Mouse (Mus musculus) gastrocnemius, postnatal 36 days (tissue): ENCODE data around the gene Cpz. TPM values are rescaled to one million over a fixed set of nuclear protein-coding genes. Genes with fewer than 3 reads are reported as not detected.
A peak's percentile ranks its signal among the peaks of the same experiment; 100 is the strongest.

Source experiments
- DNase-seq, 2 experiments: peaks; one replicate each; pipeline ENCODE4 v3.0.0; 2022
- intact Hi-C: fragments of 180-260 bp; cut with DNase I; formaldehyde crosslinking; loops from one replicate; pipeline ENCODE4 v1.15.1; 2025
- total RNA-seq, 2 experiments: library from RNA; stranded (reverse); gene quantifications; 2 replicates each; pipeline ENCODE4 v1.2.3; 2021

Cpz gene
- total RNA-seq, 2 experiments from 2014 or later, result 0.92 to 1.4 TPM

- intact Hi-C loops, result no loop called here
- DNase-seq, result peak in 1 of 2 experiments; percentile 2
Observed at GRCm38 (mm10) chr5:35536271-35536670, 10.8 kb upstream of the Cpz start.

GRCm38 (mm10) chr5:35531586-35531985 is 6.1 kb upstream of the Cpz start:
- intact Hi-C loops, result no loop called here
- DNase-seq, result peak in 1 of 2 experiments; percentile 8

GRCm38 (mm10) chr5:35530442-35530841 is 4.9 kb upstream of the Cpz start:
- DNase-seq, result peak in 1 of 2 experiments; percentile 21
- intact Hi-C loops, result no loop called here

DNA sequence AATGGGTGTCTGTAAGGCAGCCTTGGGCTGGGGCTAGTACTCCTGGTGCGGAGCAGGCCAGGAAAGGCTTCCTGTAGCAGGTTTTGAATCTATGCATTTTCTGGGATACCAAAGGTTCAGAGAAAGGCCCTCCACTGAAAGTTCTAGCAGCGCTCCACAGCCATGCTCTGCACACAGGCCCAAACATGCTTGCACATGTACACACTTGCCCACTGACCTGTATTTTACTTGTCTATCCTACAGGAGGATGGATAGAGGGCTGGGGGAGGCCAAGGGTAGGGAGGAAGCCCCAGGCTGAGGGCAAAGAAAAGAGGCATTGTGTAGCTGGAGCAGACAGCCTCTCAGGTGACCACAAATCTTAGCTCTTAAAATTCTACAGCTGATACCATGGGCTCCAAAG is 1.1 kb downstream of the Cpz start:
- intact Hi-C loops, result no loop called here

GRCm38 (mm10) chr5:35523735-35524134 is 1.8 kb downstream of the Cpz start:
- peak in 1 of 2 experiments; percentile 66 for DNase-seq
- intact Hi-C loops, result no loop called here

More for the DNA sequence above, 1.1 kb downstream of the Cpz start:
- DNase-seq, result no peak

DNA sequence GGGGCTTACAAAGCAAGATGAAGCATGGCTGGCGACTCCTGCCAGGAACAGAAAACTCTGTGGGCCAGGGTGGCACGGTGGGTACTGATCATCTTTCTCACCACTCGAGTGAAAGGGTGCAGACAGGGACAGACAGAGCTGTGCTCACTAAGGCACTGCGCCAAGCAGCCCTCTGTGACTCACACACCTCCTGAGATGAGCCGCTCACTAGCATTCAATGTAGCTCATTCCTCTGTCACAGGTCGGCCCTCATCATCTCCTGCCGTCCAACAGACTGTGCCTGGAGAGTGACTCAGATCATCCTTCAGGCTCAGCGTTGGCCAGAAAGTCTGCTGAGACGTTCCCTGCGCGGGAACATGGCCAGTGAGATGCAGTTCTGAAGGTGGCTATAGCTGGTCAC is 8.7 kb downstream of the Cpz start:
- intact Hi-C loops, result no loop called here
- DNase-seq, result no peak

- no peak for DNase-seq
- intact Hi-C loops, result loop anchor here (2.0 kb wide), 1 partner anchor 148 kb away; no protein-coding TSS in a partner anchor
Observed at GRCm38 (mm10) chr5:35510589-35510988, 14.9 kb downstream of the Cpz start.

DNA sequence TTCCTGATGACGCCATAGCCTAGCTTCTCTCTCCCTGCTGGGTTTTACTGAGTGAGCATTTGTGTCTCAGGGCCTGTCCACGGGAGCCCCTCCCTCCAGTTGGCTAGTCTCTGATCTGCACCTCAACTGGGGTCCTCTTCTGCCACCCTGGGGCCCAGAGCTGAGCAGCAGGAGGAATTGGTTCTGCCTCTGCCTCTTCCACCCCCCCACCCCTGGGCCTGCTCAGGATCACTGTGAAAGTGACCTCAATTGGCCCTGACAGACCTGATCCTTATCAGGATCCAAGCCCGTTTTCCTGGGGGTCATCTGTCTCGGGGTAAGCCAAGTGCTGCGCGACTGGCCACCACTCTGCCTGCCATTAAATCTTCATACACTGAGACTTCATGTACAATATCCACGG is 20.5 kb downstream of the Cpz start:
- intact Hi-C loops, result no loop called here
- DNase-seq, result no peak

- intact Hi-C loops, result no loop called here
- no peak for DNase-seq
Observed at GRCm38 (mm10) chr5:35497344-35497743, 28.2 kb downstream of the Cpz start.

- DNase-seq, result no peak
- intact Hi-C loops, result no loop called here
Observed at GRCm38 (mm10) chr5:35495989-35496388, 29.5 kb downstream of the Cpz start.

GRCm38 (mm10) chr5:35494773-35495390 is 30.6 kb downstream of the Cpz start:
- intact Hi-C loops, result no loop called here
- DNase-seq, result no peak

DNA sequence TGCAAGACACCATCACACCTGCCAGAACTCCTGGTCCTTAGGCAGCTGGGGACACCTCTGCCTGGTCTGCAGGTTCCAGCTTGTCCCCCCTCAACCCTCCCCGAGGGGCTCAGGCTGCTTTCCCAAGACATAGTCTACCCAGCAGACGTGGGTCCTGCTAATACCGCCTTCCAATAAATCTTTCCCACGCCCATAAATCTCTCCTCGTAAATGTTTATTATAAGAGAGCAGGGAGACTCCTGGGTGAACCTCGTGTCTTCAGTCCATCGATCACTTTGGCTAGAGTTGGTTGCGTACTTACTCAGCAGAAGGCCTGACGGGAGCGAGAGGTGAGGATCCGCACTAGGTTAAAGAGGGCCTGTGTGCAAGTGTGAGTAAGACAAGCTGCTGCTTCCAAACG is 31.7 kb downstream of the Cpz start:
- intact Hi-C loops, result no loop called here
- no peak for DNase-seq

- DNase-seq, result no peak
- intact Hi-C loops, result no loop called here
Observed at GRCm38 (mm10) chr5:35479521-35479920, 46.0 kb downstream of the Cpz start.

GRCm38 (mm10) chr5:35475236-35475635 is 50.3 kb downstream of the Cpz start:
- intact Hi-C loops, result no loop called here
- no peak for DNase-seq

DNA sequence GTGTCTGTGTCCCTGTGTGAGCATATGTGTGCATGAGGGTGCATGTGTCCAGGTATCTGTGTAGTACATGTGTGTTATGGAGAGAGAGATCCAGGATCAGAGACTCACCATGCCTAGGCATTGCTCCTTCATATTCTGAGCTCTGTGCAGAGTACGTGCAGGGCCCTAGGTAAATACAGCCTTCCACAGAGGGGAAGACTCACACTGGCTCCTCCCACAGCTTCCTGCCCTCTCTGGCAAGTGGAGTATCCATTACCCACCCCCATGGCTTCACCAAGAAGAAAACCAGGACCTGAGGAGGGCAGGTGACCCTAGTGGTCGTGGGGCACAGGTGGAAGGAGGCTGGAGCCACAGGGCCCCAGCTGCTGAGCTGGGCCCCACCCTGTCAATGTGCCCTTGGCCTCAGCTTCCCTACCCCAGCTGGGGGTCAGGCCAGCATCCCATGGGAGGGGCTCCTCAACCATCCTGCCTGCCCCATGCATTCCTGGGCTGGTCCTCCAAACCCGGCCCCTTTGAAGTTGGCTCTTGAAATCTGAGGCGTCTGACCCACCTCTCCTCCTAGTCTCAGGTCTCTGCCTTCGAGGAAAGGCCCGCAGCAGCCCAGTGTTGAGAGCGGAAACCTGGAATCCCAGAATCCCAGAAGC is 54.5 kb downstream of the Cpz start:
- no peak for DNase-seq
- intact Hi-C loops, result no loop called here

GRCm38 (mm10) chr5:35465966-35466635 is 59.4 kb downstream of the Cpz start:
- intact Hi-C loops, result no loop called here
- no peak for DNase-seq

DNA sequence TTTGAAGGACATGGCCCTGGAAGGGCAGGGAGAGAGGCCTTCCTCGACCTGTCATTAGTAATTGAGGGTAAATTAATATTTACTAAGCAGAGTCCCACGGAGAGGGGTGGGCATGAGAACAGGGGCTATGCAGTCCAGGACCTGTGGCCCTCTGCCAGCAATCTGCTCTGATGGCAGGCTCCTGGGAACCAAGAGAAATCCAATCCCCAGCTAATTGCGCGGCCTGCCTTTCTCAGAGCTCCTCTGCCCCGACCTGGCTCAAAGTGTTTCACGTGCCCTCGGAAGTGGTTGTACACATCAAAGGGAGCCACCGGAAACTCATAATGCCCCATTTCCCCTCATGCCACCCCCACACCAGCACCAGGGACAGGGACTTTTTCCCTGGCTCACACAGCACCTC is 63.4 kb downstream of the Cpz start:
- intact Hi-C loops, result no loop called here
- no peak for DNase-seq

DNA sequence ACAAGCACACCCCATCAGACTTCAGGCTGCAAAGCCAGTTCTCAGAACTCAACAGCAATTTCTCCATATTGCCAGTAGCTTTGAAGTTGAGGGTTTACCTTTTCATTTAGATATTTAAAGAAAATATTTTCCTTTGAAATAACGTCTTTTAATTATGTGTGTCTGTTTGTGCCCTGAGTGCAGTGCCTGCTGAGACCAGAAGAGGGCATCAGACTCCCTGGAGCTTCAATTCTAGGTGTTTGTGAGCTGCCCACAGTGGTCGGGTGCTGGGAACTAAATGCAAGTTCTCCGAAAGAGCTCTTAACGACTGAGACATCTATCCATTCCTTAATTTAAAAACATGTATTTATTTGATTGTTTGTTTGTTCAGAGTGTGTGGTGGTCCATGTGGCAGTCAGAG is 65.7 kb downstream of the Cpz start:
- intact Hi-C loops, result no loop called here
- DNase-seq, result no peak

DNA sequence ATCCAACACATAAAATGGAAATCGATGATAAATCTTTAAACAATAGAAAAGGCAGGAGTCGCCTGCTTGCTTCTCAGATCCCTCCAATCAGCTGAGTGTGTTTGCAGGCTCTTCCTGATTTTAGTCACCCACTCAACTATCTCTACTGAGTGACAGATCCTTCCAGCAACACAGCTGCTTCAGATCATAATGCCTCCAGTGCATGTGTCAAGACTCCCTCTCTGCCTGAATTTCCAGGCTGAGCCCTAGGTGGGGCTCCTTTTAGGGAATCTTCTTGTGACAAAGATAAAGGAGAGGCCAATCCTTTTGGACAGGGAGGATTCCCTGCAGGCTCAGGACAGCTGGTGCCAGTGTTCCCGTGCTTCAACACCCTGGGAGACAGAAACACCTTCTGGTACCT is 67.2 kb downstream of the Cpz start:
- no peak for DNase-seq
- intact Hi-C loops, result no loop called here

DNA sequence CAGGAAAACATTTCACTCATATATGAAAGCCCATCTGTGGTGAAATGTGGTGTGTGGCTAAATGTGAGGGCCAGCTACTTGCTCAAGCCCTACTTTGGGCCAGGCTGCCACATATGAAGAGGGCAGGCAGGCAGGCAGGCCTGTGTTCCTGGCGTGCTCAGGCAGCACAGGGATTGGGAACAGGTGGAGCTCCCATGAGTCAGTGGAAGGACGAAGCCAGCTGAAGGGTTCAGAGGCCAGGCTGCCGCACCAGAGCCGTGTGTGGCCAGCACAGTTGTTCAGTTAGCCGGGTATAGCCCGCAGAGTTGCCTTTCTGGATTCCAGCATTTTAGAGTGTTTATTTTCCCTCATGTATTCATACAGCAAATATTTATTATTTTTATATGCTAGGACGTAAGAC is 68.1 kb downstream of the Cpz start:
- intact Hi-C loops, result no loop called here
- DNase-seq, result no peak

DNA sequence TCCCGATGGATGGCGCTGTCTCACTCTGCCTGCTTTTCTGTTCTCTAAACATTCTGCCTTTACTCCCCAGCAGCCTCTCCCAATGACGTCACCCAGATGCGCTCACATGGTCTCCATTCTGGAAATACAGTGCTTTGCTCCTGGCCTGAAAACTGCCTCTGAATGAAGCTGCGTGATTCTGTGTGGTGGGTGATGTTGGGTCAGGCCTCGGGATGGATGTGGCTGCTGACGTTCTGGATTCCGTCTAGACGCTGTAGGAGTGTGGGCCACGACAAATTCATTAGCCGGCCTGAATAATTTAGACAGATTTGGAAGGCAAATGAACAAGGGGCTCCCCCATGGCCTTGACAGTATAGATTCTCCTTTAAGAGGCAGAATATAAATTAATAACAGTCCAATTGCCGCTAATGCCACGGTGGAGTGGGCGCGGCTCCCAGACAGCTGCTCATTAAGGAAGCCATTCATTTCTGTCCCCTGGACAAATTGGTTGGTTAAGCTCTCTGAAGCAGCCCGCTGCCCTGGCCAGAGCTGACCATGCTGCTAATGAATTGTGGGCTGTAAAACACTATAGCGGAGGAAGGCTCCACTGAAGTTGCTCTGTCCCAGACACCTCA is 71.2 kb downstream of the Cpz start:
- no peak for DNase-seq
- intact Hi-C loops, result no loop called here
